Mouse (Mus musculus): ENCODE data around the gene Gm20518. TPM values are rescaled to one million over a fixed set of nuclear protein-coding genes. Genes with fewer than 3 reads are reported as not detected.

The Gm20518 gene
- total and polyA plus RNA-seq, 3 experiments = 0.09 to 1.0 (median 0.75) TPM

- H3K9me3 ChIP-seq (replicated peaks) = peaks cover 13% of the 10 kb centered on the region
- H3K36me3 ChIP-seq (replicated peaks) = no peaks in the 10 kb centered on the region
- DNase-seq (ENCODE audit: low spot score) = no peak
- H3K4me3 ChIP-seq (ENCODE audit: low read depth, low read length) = no peak overlapping the region
- no peak for ATAC-seq (ENCODE audit: extremely low read depth, insufficient number of reproducible peaks, low FRiP score, poor library complexity, severe bottlenecking)
- TF ChIP-seq CTCF (IDR thresholded peaks at IDR 0.05; ENCODE audit: low read depth, low read length) (no peak), GATA1 (IDR thresholded peaks at IDR 0.05; ENCODE audit: borderline replicate concordance, low read length) (no peak), TAL1 (conservative IDR thresholded peaks at IDR 0.05; ENCODE audit: low read depth, low read length) (no peak), GATA2 (IDR thresholded peaks at IDR 0.05; ENCODE audit: borderline replicate concordance, low read depth, low read length) (no peak), POLR2AphosphoS5 (IDR thresholded peaks at IDR 0.05; ENCODE audit: insufficient replicate concordance, low read depth, low read length) (no peak)
- H3K4me1 ChIP-seq (ENCODE audit: insufficient read depth, low read depth, low read length) = no peaks in the 10 kb centered on the region; the same call in 1 of the 2 replicates
- peaks cover 41% of the 10 kb centered on the region for H3K27me3 ChIP-seq (ENCODE audit: insufficient read depth, low read length)
Measured at GRCm38 (mm10) chr16:17798321-17799180, 92.9 kb downstream of the Gm20518 start.

GRCm38 (mm10) chr16:17797812-17798311 lies 93.6 kb downstream of the Gm20518 start:
- H3K27me3 ChIP-seq (ENCODE audit: insufficient read depth, low read length) = peaks cover 37% of the 10 kb centered on the region
- H3K9me3 ChIP-seq (replicated peaks) = peaks cover 6% of the 10 kb centered on the region
- no peaks in the 10 kb centered on the region for H3K4me1 ChIP-seq (ENCODE audit: insufficient read depth, low read depth, low read length)
- H3K4me3 ChIP-seq (ENCODE audit: low read depth, low read length) = no peak overlapping the region
- H3K36me3 ChIP-seq (replicated peaks) = no peaks in the 10 kb centered on the region
- no peak for DNase-seq (ENCODE audit: low spot score)
- TF ChIP-seq CTCF (IDR thresholded peaks at IDR 0.05; ENCODE audit: low read depth, low read length) (no peak), GATA2 (IDR thresholded peaks at IDR 0.05; ENCODE audit: borderline replicate concordance, low read depth, low read length) (no peak), GATA1 (IDR thresholded peaks at IDR 0.05; ENCODE audit: borderline replicate concordance, low read length) (no peak)
- no peak for ATAC-seq (ENCODE audit: extremely low read depth, insufficient number of reproducible peaks, low FRiP score, poor library complexity, severe bottlenecking)

GRCm38 (mm10) chr16:17796971-17797811 lies 94.3 kb downstream of the Gm20518 start, which contains the start of gene Scarf2:
Gene Scarf2 (plus strand): TSS chr16:17797282.
- ATAC-seq (ENCODE audit: extremely low read depth, insufficient number of reproducible peaks, low FRiP score, poor library complexity, severe bottlenecking) (no peak), DNase-seq (ENCODE audit: low spot score) (no peak)
- Histone ChIP-seq H3K36me3 (replicated peaks) (no peaks in the 10 kb centered on the region), H3K27me3 (ENCODE audit: insufficient read depth, low read length) (peaks cover 36% of the 10 kb centered on the region), H3K9me3 (replicated peaks) (peaks cover 3% of the 10 kb centered on the region; the same call in 1 of the 2 replicates), H3K4me3 (ENCODE audit: low read depth, low read length) (no peak within 1 kb of the TSS), H3K4me1 (ENCODE audit: insufficient read depth, low read depth, low read length) (no peaks in the 10 kb centered on the region)
- TF ChIP-seq POLR2AphosphoS5 (IDR thresholded peaks at IDR 0.05; ENCODE audit: insufficient replicate concordance, low read depth, low read length) = no peak
- TF ChIP-seq GATA2 (IDR thresholded peaks at IDR 0.05; ENCODE audit: borderline replicate concordance, low read depth, low read length) = no peak
- TF ChIP-seq CTCF (IDR thresholded peaks at IDR 0.05; ENCODE audit: low read depth, low read length) = no peak
- no peak for TF ChIP-seq TAL1 (conservative IDR thresholded peaks at IDR 0.05; ENCODE audit: low read depth, low read length)
- no peak for TF ChIP-seq GATA1 (IDR thresholded peaks at IDR 0.05; ENCODE audit: borderline replicate concordance, low read length)

- Histone ChIP-seq H3K4me3 (ENCODE audit: low read depth, low read length) (no peak overlapping the region), H3K27me3 (ENCODE audit: insufficient read depth, low read length) (peaks cover 34% of the 10 kb centered on the region), H3K36me3 (replicated peaks) (no peaks in the 10 kb centered on the region), H3K4me1 (ENCODE audit: insufficient read depth, low read depth, low read length) (no peaks in the 10 kb centered on the region), H3K9me3 (replicated peaks) (peaks cover 3% of the 10 kb centered on the region; the same call in 1 of the 2 replicates)
- ATAC-seq (ENCODE audit: extremely low read depth, insufficient number of reproducible peaks, low FRiP score, poor library complexity, severe bottlenecking) (no peak), DNase-seq (ENCODE audit: low spot score) (no peak)
- TF ChIP-seq TAL1 (conservative IDR thresholded peaks at IDR 0.05; ENCODE audit: low read depth, low read length) (no peak), CTCF (IDR thresholded peaks at IDR 0.05; ENCODE audit: low read depth, low read length) (no peak), POLR2AphosphoS5 (IDR thresholded peaks at IDR 0.05; ENCODE audit: insufficient replicate concordance, low read depth, low read length) (no peak), GATA1 (IDR thresholded peaks at IDR 0.05; ENCODE audit: borderline replicate concordance, low read length) (no peak), GATA2 (IDR thresholded peaks at IDR 0.05; ENCODE audit: borderline replicate concordance, low read depth, low read length) (no peak)
Measured at GRCm38 (mm10) chr16:17796519-17796918, 95.0 kb downstream of the Gm20518 start.

GRCm38 (mm10) chr16:17795643-17796042 lies 95.8 kb downstream of the Gm20518 start:
- peaks cover 34% of the 10 kb centered on the region for H3K27me3 ChIP-seq (ENCODE audit: insufficient read depth, low read length)
- DNase-seq (ENCODE audit: low spot score) (no peak), ATAC-seq (ENCODE audit: extremely low read depth, insufficient number of reproducible peaks, low FRiP score, poor library complexity, severe bottlenecking) (no peak)
- H3K36me3 ChIP-seq (replicated peaks) = no peaks in the 10 kb centered on the region
- TF ChIP-seq GATA2 (IDR thresholded peaks at IDR 0.05; ENCODE audit: borderline replicate concordance, low read depth, low read length) (no peak), GATA1 (IDR thresholded peaks at IDR 0.05; ENCODE audit: borderline replicate concordance, low read length) (no peak), CTCF (IDR thresholded peaks at IDR 0.05; ENCODE audit: low read depth, low read length) (no peak), POLR2AphosphoS5 (IDR thresholded peaks at IDR 0.05; ENCODE audit: insufficient replicate concordance, low read depth, low read length) (no peak), TAL1 (conservative IDR thresholded peaks at IDR 0.05; ENCODE audit: low read depth, low read length) (no peak)
- no peaks in the 10 kb centered on the region for H3K4me1 ChIP-seq (ENCODE audit: insufficient read depth, low read depth, low read length)
- no peak overlapping the region for H3K4me3 ChIP-seq (ENCODE audit: low read depth, low read length)
- H3K9me3 ChIP-seq (replicated peaks) = peaks cover 3% of the 10 kb centered on the region; the same call in 1 of the 2 replicates
